Mouse (Mus musculus): ENCODE measurements around the gene Rfng. TPM values are rescaled to one million over a fixed set of nuclear protein-coding genes. Genes with fewer than 3 reads are reported as not detected.
"Not testable (repeated sequence)": the region's sequence is repeated elsewhere in the genome, so short reads cannot be mapped to it uniquely, and the experiment has no call there.

The Rfng gene
- total and polyA plus RNA-seq, 3 experiments = 12.7 to 40.7 TPM; not detected in 1

DNA sequence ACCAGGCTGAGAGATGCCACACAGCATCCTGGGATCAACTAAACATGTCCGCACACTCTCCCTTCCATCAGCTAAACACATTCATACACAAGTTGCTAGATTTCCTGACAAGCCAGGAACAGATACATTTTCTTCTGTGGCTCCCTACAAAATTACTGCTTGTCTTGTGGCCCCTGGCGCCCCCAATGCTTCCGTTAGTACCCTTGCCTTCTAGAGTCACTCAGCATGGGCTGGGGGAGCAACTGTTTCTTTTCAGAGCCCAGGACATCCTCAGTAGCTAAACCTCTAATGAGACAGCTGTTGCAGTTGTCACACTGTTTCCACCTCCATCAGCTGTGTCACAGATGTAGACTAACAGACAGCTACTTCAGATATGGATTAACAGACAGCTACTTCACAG, 11.3 kb downstream of the Rfng start:
- no peak overlapping the region for H3K9ac ChIP-seq (ENCODE audit: control insufficient read depth, low read depth, low read length, poor library complexity, severe bottlenecking)
- no peaks in the 10 kb centered on the region for H3K79me2 ChIP-seq (ENCODE audit: control insufficient read depth, insufficient read depth, low read length, poor library complexity)
- H3K36me3 ChIP-seq (ENCODE audit: control insufficient read depth in 1 of 2, insufficient read depth in 2 of 2, low read length in 2 of 2) = peaks cover 0 to 3% of the 10 kb centered on the region in 2 experiments; a peak in 1 of 4 replicates
- no peaks in the 10 kb centered on the region for H3K9me3 ChIP-seq (replicated peaks; ENCODE audit: insufficient read depth, low read length)
- no peak overlapping the region for H3K27ac ChIP-seq (ENCODE audit: control insufficient read depth, low read depth, low read length)
- H3K27me3 ChIP-seq (ENCODE audit: control insufficient read depth in 1 of 2, insufficient read depth in 2 of 2, low read length in 2 of 2) = no peaks in the 10 kb centered on the region
- H3K4me1 ChIP-seq (ENCODE audit: control insufficient read depth in 1 of 2, insufficient read depth in 2 of 2, low read length in 2 of 2) = peaks cover 0 to 5% of the 10 kb centered on the region in 2 experiments; a peak in 1 of 4 replicates
- TF ChIP-seq MXI1 (IDR thresholded peaks at IDR 0.05; ENCODE audit: low read depth, low read length) = no peak
- TF ChIP-seq ETS1 (IDR thresholded peaks at IDR 0.05; ENCODE audit: low read depth, low read length) = peak; percentile 69
- no peak overlapping the region for H3K4me3 ChIP-seq (ENCODE audit: control insufficient read depth in 1 of 2, insufficient read depth in 1 of 2, low read depth in 2 of 2, low read length in 2 of 2)
- DNase-seq (ENCODE audit: low read depth, low spot score) = no peak

- DNase-seq (ENCODE audit: low read depth, low spot score) = no peak
- Histone ChIP-seq H3K4me1 (ENCODE audit: control insufficient read depth in 1 of 2, insufficient read depth in 2 of 2, low read length in 2 of 2) (no peaks in the 10 kb centered on the region), H3K9ac (ENCODE audit: control insufficient read depth, low read depth, low read length, poor library complexity, severe bottlenecking) (no peak overlapping the region), H3K9me3 (replicated peaks; ENCODE audit: insufficient read depth, low read length) (no peaks in the 10 kb centered on the region), H3K79me2 (ENCODE audit: control insufficient read depth, insufficient read depth, low read length, poor library complexity) (no peaks in the 10 kb centered on the region), H3K27ac (ENCODE audit: control insufficient read depth, low read depth, low read length) (no peak overlapping the region), H3K27me3 (ENCODE audit: control insufficient read depth in 1 of 2, insufficient read depth in 2 of 2, low read length in 2 of 2) (no peaks in the 10 kb centered on the region), H3K36me3 (ENCODE audit: control insufficient read depth in 1 of 2, insufficient read depth in 2 of 2, low read length in 2 of 2) (no peaks in the 10 kb centered on the region), H3K4me3 (ENCODE audit: control insufficient read depth in 1 of 2, insufficient read depth in 1 of 2, low read depth in 2 of 2, low read length in 2 of 2) (no peak overlapping the region)
- TF ChIP-seq KAT2A (conservative IDR thresholded peaks at IDR 0.05; ENCODE audit: low read depth, low read length) (no peak), ETS1 (IDR thresholded peaks at IDR 0.05; ENCODE audit: low read depth, low read length) (no peak), MEF2A (IDR thresholded peaks at IDR 0.05; ENCODE audit: extremely low read depth, insufficient replicate concordance, low read depth, low read length, poor library complexity, severe bottlenecking) (no peak), E2F4 (IDR thresholded peaks at IDR 0.05; ENCODE audit: borderline replicate concordance, low read depth, low read length) (no peak), JUND (IDR thresholded peaks at IDR 0.05; ENCODE audit: low read depth, low read length) (no peak), MYC (IDR thresholded peaks at IDR 0.05; ENCODE audit: low read depth, low read length) (no peak), TAL1 (IDR thresholded peaks at IDR 0.05; ENCODE audit: low read length) (no peak), TBP (IDR thresholded peaks at IDR 0.05; ENCODE audit: low read depth, low read length) (no peak), USF2 (IDR thresholded peaks at IDR 0.05; ENCODE audit: borderline replicate concordance in 1 of 2, insufficient read depth in 1 of 2, low read depth in 1 of 2, low read length in 2 of 2) (no peak), ELF1 (IDR thresholded peaks at IDR 0.05; ENCODE audit: low read depth, low read length) (no peak), TCF12 (IDR thresholded peaks at IDR 0.05; ENCODE audit: low read depth, low read length) (no peak), MYB (IDR thresholded peaks at IDR 0.05; ENCODE audit: low read depth, low read length) (no peak), NRF1 (IDR thresholded peaks at IDR 0.05; ENCODE audit: insufficient read depth, low read depth, low read length, poor library complexity, severe bottlenecking) (no peak), ZC3H11A (IDR thresholded peaks at IDR 0.05; ENCODE audit: low read depth, low read length) (no peak), POLR2A (IDR thresholded peaks at IDR 0.05; ENCODE audit: control insufficient read depth in 1 of 2, insufficient read depth in 1 of 2, low read depth in 1 of 2, low read length in 2 of 2, poor library complexity in 1 of 2) (no peak), EP300 (IDR thresholded peaks at IDR 0.05; ENCODE audit: low read depth in 1 of 2, low read length in 2 of 2) (no peak), USF1 (IDR thresholded peaks at IDR 0.05; ENCODE audit: low read depth, low read length) (no peak), GATA1 (IDR thresholded peaks at IDR 0.05; ENCODE audit: low read depth, low read length) (no peak)
Measured at GRCm38 (mm10) chr11:120768206-120768605, 15.8 kb downstream of the Rfng start.

DNA sequence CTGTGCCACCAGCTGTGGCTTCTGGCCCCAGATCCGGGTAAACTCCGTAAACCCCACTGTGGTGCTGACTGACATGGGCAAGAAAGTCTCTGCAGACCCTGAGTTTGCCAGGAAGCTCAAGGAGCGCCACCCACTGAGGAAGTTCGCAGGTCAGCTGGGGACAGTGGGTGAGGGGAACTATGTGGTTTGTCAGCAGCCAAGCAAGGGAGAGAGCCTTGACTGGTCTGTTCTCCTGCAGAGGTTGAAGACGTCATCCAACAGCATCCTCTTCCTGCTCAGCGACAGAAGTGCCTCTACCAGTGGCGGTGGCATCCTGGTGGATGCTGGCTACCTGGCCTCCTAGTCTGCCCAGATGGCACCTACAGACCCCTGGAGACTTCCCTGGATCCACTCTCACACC, 17.0 kb downstream of the Rfng start:
- not testable (repeated sequence) for H3K9me3 ChIP-seq (replicated peaks; ENCODE audit: insufficient read depth, low read length); H3K27ac ChIP-seq (ENCODE audit: control insufficient read depth, low read depth, low read length); H3K27me3 ChIP-seq (ENCODE audit: control insufficient read depth in 1 of 2, insufficient read depth in 2 of 2, low read length in 2 of 2); DNase-seq (ENCODE audit: low read depth, low spot score); H3K4me3 ChIP-seq (ENCODE audit: control insufficient read depth in 1 of 2, insufficient read depth in 1 of 2, low read depth in 2 of 2, low read length in 2 of 2); H3K79me2 ChIP-seq (ENCODE audit: control insufficient read depth, insufficient read depth, low read length, poor library complexity); H3K9ac ChIP-seq (ENCODE audit: control insufficient read depth, low read depth, low read length, poor library complexity, severe bottlenecking); H3K4me1 ChIP-seq (ENCODE audit: control insufficient read depth in 1 of 2, insufficient read depth in 2 of 2, low read length in 2 of 2); H3K36me3 ChIP-seq (ENCODE audit: control insufficient read depth in 1 of 2, insufficient read depth in 2 of 2, low read length in 2 of 2)

GRCm38 (mm10) chr11:120763121-120763999, 20.6 kb downstream of the Rfng start:
- H3K36me3 ChIP-seq (ENCODE audit: control insufficient read depth in 1 of 2, insufficient read depth in 2 of 2, low read length in 2 of 2); DNase-seq (ENCODE audit: low read depth, low spot score); H3K9ac ChIP-seq (ENCODE audit: control insufficient read depth, low read depth, low read length, poor library complexity, severe bottlenecking); H3K27ac ChIP-seq (ENCODE audit: control insufficient read depth, low read depth, low read length); H3K4me1 ChIP-seq (ENCODE audit: control insufficient read depth in 1 of 2, insufficient read depth in 2 of 2, low read length in 2 of 2); H3K9me3 ChIP-seq (replicated peaks; ENCODE audit: insufficient read depth, low read length); H3K27me3 ChIP-seq (ENCODE audit: control insufficient read depth in 1 of 2, insufficient read depth in 2 of 2, low read length in 2 of 2); H3K4me3 ChIP-seq (ENCODE audit: control insufficient read depth in 1 of 2, insufficient read depth in 1 of 2, low read depth in 2 of 2, low read length in 2 of 2); H3K79me2 ChIP-seq (ENCODE audit: control insufficient read depth, insufficient read depth, low read length, poor library complexity): not testable (repeated sequence)
